Mouse (Mus musculus): Measurements from ENCODE around the gene Gpr141. TPM values are rescaled to one million over a fixed set of nuclear protein-coding genes. Genes with fewer than 3 reads are reported as not detected.
"Not testable (repeated sequence)": the region's sequence is repeated elsewhere in the genome, so short reads cannot be mapped to it uniquely, and the experiment has no call there.

Gpr141 gene
- total RNA-seq (2021), result not detected

GRCm38 (mm10) chr13:19824071-19824470 is at the start of gene Gpr141:
TSS of gene Gpr141 (minus strand) at chr13:19824257.
- no peak for DNase-seq (ENCODE audit: extremely low spot score in 1 of 2, low spot score in 1 of 2)

GRCm38 (mm10) chr13:19864241-19864640 is 40.2 kb upstream of the Gpr141 start:
- DNase-seq (ENCODE audit: extremely low spot score in 1 of 2, low spot score in 1 of 2), result no peak

- DNase-seq (ENCODE audit: extremely low spot score in 1 of 2, low spot score in 1 of 2), result no peak
These were observed 30.7 kb upstream of the Gpr141 start for GRCm38 (mm10) chr13:19854629-19855333.

GRCm38 (mm10) chr13:19854049-19854448 is 30.0 kb upstream of the Gpr141 start:
- DNase-seq (ENCODE audit: extremely low spot score in 1 of 2, low spot score in 1 of 2), result no peak

GRCm38 (mm10) chr13:19843448-19843847 is 19.4 kb upstream of the Gpr141 start:
- no peak for DNase-seq (ENCODE audit: extremely low spot score in 1 of 2, low spot score in 1 of 2)

- DNase-seq (ENCODE audit: extremely low spot score in 1 of 2, low spot score in 1 of 2), result no peak
These were observed 18.6 kb upstream of the Gpr141 start for GRCm38 (mm10) chr13:19842707-19843106.

- DNase-seq (ENCODE audit: extremely low spot score in 1 of 2, low spot score in 1 of 2), result no peak
These were observed 17.6 kb upstream of the Gpr141 start for GRCm38 (mm10) chr13:19841615-19842014.

GRCm38 (mm10) chr13:19840206-19840605 is 16.1 kb upstream of the Gpr141 start:
- DNase-seq (ENCODE audit: extremely low spot score in 1 of 2, low spot score in 1 of 2), result no peak

- no peak for DNase-seq (ENCODE audit: extremely low spot score in 1 of 2, low spot score in 1 of 2)
These were observed 6.5 kb upstream of the Gpr141 start for GRCm38 (mm10) chr13:19830560-19830959.

GRCm38 (mm10) chr13:19828095-19828494 is 4.0 kb upstream of the Gpr141 start:
- no peak for DNase-seq (ENCODE audit: extremely low spot score in 1 of 2, low spot score in 1 of 2)

- no peak for DNase-seq (ENCODE audit: extremely low spot score in 1 of 2, low spot score in 1 of 2)
These were observed 2.4 kb downstream of the Gpr141 start for GRCm38 (mm10) chr13:19821639-19822038.

GRCm38 (mm10) chr13:19819926-19820325 is 4.1 kb downstream of the Gpr141 start:
- no peak for DNase-seq (ENCODE audit: extremely low spot score in 1 of 2, low spot score in 1 of 2)

GRCm38 (mm10) chr13:19819243-19819642 is 4.8 kb downstream of the Gpr141 start:
- DNase-seq (ENCODE audit: extremely low spot score in 1 of 2, low spot score in 1 of 2), result no peak

GRCm38 (mm10) chr13:19794942-19795341 is 29.1 kb downstream of the Gpr141 start:
- DNase-seq (ENCODE audit: extremely low spot score in 1 of 2, low spot score in 1 of 2), result no peak

- no peak for DNase-seq (ENCODE audit: extremely low spot score in 1 of 2, low spot score in 1 of 2)
These were observed 29.6 kb downstream of the Gpr141 start for GRCm38 (mm10) chr13:19794486-19794885.

- DNase-seq (ENCODE audit: extremely low spot score in 1 of 2, low spot score in 1 of 2), result no peak
These were observed 30.3 kb downstream of the Gpr141 start for GRCm38 (mm10) chr13:19793761-19794160.

GRCm38 (mm10) chr13:19787946-19788345 is 36.1 kb downstream of the Gpr141 start:
- DNase-seq (ENCODE audit: extremely low spot score in 1 of 2, low spot score in 1 of 2), result not testable (repeated sequence)

- DNase-seq (ENCODE audit: extremely low spot score in 1 of 2, low spot score in 1 of 2), result no peak
These were observed 53.9 kb downstream of the Gpr141 start for GRCm38 (mm10) chr13:19770163-19770562.

GRCm38 (mm10) chr13:19767202-19767601 is 56.9 kb downstream of the Gpr141 start:
- no peak for DNase-seq (ENCODE audit: extremely low spot score in 1 of 2, low spot score in 1 of 2)

- DNase-seq (ENCODE audit: extremely low spot score in 1 of 2, low spot score in 1 of 2), result no peak
These were observed 59.8 kb downstream of the Gpr141 start for GRCm38 (mm10) chr13:19764276-19764675.

- no peak for DNase-seq (ENCODE audit: extremely low spot score in 1 of 2, low spot score in 1 of 2)
These were observed 60.8 kb downstream of the Gpr141 start for GRCm38 (mm10) chr13:19763211-19763610.

- no peak for DNase-seq (ENCODE audit: extremely low spot score in 1 of 2, low spot score in 1 of 2)
These were observed 78.3 kb downstream of the Gpr141 start for GRCm38 (mm10) chr13:19745741-19746140.

GRCm38 (mm10) chr13:19744536-19744935 is 79.5 kb downstream of the Gpr141 start:
- DNase-seq (ENCODE audit: extremely low spot score in 1 of 2, low spot score in 1 of 2), result no peak

Measured in layer of hippocampus, postnatal 25 days (tissue).